Mouse (Mus musculus): ENCODE data around the gene Map3k20. TPM values are rescaled to one million over a fixed set of nuclear protein-coding genes. Genes with fewer than 3 reads are reported as not detected.

The Map3k20 gene
- polyA plus RNA-seq, 1 experiment from 2014 or later, result 6.1 TPM

- Histone ChIP-seq H3K4me1 (ENCODE audit: control insufficient read depth, insufficient read depth, low read length) (no peaks in the 10 kb centered on the region), H3K27ac (ENCODE audit: low read depth, low read length) (no peak overlapping the region), H3K27me3 (ENCODE audit: control insufficient read depth, insufficient read depth, low read length) (no peaks in the 10 kb centered on the region), H3K4me2 (ENCODE audit: low read depth, low read length) (no peak overlapping the region), H3K9ac (replicated peaks; ENCODE audit: low read depth, low read length) (no peak overlapping the region), H3K9me3 (ENCODE audit: control insufficient read depth, low read length) (no peaks in the 10 kb centered on the region), H3K4me3 (ENCODE audit: low read depth, low read length) (no peak overlapping the region), H3K36me3 (ENCODE audit: control insufficient read depth, insufficient read depth, low read length) (no peaks in the 10 kb centered on the region)
- no peak for ATAC-seq (ENCODE audit: low read depth)
- WGBS, result 76% methylated on average over 5 of the region's 5 CpGs
Measured at GRCm38 (mm10) chr2:72308981-72309380, 23.5 kb downstream of the Map3k20 start.

- H3K4me2 ChIP-seq (ENCODE audit: low read depth, low read length), result no peak overlapping the region
- no peak for ATAC-seq (ENCODE audit: low read depth)
- WGBS, result 80% methylated on average over 8 of the region's 8 CpGs
- no peaks in the 10 kb centered on the region for H3K4me1 ChIP-seq (ENCODE audit: control insufficient read depth, insufficient read depth, low read length)
- no peak overlapping the region for H3K27ac ChIP-seq (ENCODE audit: low read depth, low read length)
- no peak overlapping the region for H3K4me3 ChIP-seq (ENCODE audit: low read depth, low read length)
- no peaks in the 10 kb centered on the region for H3K27me3 ChIP-seq (ENCODE audit: control insufficient read depth, insufficient read depth, low read length)
- H3K36me3 ChIP-seq (ENCODE audit: control insufficient read depth, insufficient read depth, low read length), result no peaks in the 10 kb centered on the region
- no peaks in the 10 kb centered on the region for H3K9me3 ChIP-seq (ENCODE audit: control insufficient read depth, low read length)
- no peak overlapping the region for H3K9ac ChIP-seq (replicated peaks; ENCODE audit: low read depth, low read length)
Measured at GRCm38 (mm10) chr2:72311486-72311885, 26.0 kb downstream of the Map3k20 start.

- no peaks in the 10 kb centered on the region for H3K4me1 ChIP-seq (ENCODE audit: control insufficient read depth, insufficient read depth, low read length)
- 86% methylated on average over 11 of the region's 11 CpGs for WGBS
- no peaks in the 10 kb centered on the region for H3K36me3 ChIP-seq (ENCODE audit: control insufficient read depth, insufficient read depth, low read length)
- H3K4me2 ChIP-seq (ENCODE audit: low read depth, low read length), result no peak overlapping the region
- ATAC-seq (ENCODE audit: low read depth), result no peak
- H3K27me3 ChIP-seq (ENCODE audit: control insufficient read depth, insufficient read depth, low read length), result no peaks in the 10 kb centered on the region
- no peaks in the 10 kb centered on the region for H3K9me3 ChIP-seq (ENCODE audit: control insufficient read depth, low read length)
- no peak overlapping the region for H3K4me3 ChIP-seq (ENCODE audit: low read depth, low read length)
- H3K9ac ChIP-seq (replicated peaks; ENCODE audit: low read depth, low read length), result no peak overlapping the region
- H3K27ac ChIP-seq (ENCODE audit: low read depth, low read length), result no peak overlapping the region
Measured at GRCm38 (mm10) chr2:72313312-72313711, 27.9 kb downstream of the Map3k20 start.

- Histone ChIP-seq H3K4me2 (ENCODE audit: low read depth, low read length) (no peak overlapping the region), H3K27me3 (ENCODE audit: control insufficient read depth, insufficient read depth, low read length) (no peaks in the 10 kb centered on the region), H3K4me1 (ENCODE audit: control insufficient read depth, insufficient read depth, low read length) (no peaks in the 10 kb centered on the region), H3K27ac (ENCODE audit: low read depth, low read length) (no peak overlapping the region), H3K9me3 (ENCODE audit: control insufficient read depth, low read length) (no peaks in the 10 kb centered on the region), H3K9ac (replicated peaks; ENCODE audit: low read depth, low read length) (no peak overlapping the region), H3K36me3 (ENCODE audit: control insufficient read depth, insufficient read depth, low read length) (no peaks in the 10 kb centered on the region), H3K4me3 (ENCODE audit: low read depth, low read length) (no peak overlapping the region)
- WGBS, result 62% methylated on average over 4 of the region's 4 CpGs
- no peak for ATAC-seq (ENCODE audit: low read depth)
Measured at GRCm38 (mm10) chr2:72318421-72318820, 33.0 kb downstream of the Map3k20 start.

- no peaks in the 10 kb centered on the region for H3K36me3 ChIP-seq (ENCODE audit: control insufficient read depth, insufficient read depth, low read length)
- no peaks in the 10 kb centered on the region for H3K9me3 ChIP-seq (ENCODE audit: control insufficient read depth, low read length)
- no peak overlapping the region for H3K27ac ChIP-seq (ENCODE audit: low read depth, low read length)
- H3K4me3 ChIP-seq (ENCODE audit: low read depth, low read length), result no peak overlapping the region
- H3K27me3 ChIP-seq (ENCODE audit: control insufficient read depth, insufficient read depth, low read length), result no peaks in the 10 kb centered on the region
- WGBS, result 92% methylated on average over 7 of the region's 7 CpGs
- H3K9ac ChIP-seq (replicated peaks; ENCODE audit: low read depth, low read length), result no peak overlapping the region
- H3K4me2 ChIP-seq (ENCODE audit: low read depth, low read length), result no peak overlapping the region
- no peaks in the 10 kb centered on the region for H3K4me1 ChIP-seq (ENCODE audit: control insufficient read depth, insufficient read depth, low read length)
- ATAC-seq (ENCODE audit: low read depth), result no peak
Measured at GRCm38 (mm10) chr2:72319028-72319798, 33.8 kb downstream of the Map3k20 start.

GRCm38 (mm10) chr2:72320661-72321060 lies 35.2 kb downstream of the Map3k20 start:
- H3K9ac ChIP-seq (replicated peaks; ENCODE audit: low read depth, low read length), result no peak overlapping the region
- H3K4me2 ChIP-seq (ENCODE audit: low read depth, low read length), result no peak overlapping the region
- no peak overlapping the region for H3K27ac ChIP-seq (ENCODE audit: low read depth, low read length)
- H3K9me3 ChIP-seq (ENCODE audit: control insufficient read depth, low read length), result no peaks in the 10 kb centered on the region
- H3K4me3 ChIP-seq (ENCODE audit: low read depth, low read length), result no peak overlapping the region
- no peak for ATAC-seq (ENCODE audit: low read depth)
- WGBS, result 83% methylated on average over 2 of the region's 2 CpGs
- H3K4me1 ChIP-seq (ENCODE audit: control insufficient read depth, insufficient read depth, low read length), result no peaks in the 10 kb centered on the region
- H3K36me3 ChIP-seq (ENCODE audit: control insufficient read depth, insufficient read depth, low read length), result no peaks in the 10 kb centered on the region
- no peaks in the 10 kb centered on the region for H3K27me3 ChIP-seq (ENCODE audit: control insufficient read depth, insufficient read depth, low read length)

GRCm38 (mm10) chr2:72321591-72321990 lies 36.2 kb downstream of the Map3k20 start:
- Histone ChIP-seq H3K36me3 (ENCODE audit: control insufficient read depth, insufficient read depth, low read length) (no peaks in the 10 kb centered on the region), H3K4me1 (ENCODE audit: control insufficient read depth, insufficient read depth, low read length) (no peaks in the 10 kb centered on the region), H3K4me2 (ENCODE audit: low read depth, low read length) (no peak overlapping the region), H3K27ac (ENCODE audit: low read depth, low read length) (no peak overlapping the region), H3K9me3 (ENCODE audit: control insufficient read depth, low read length) (no peaks in the 10 kb centered on the region), H3K9ac (replicated peaks; ENCODE audit: low read depth, low read length) (no peak overlapping the region), H3K27me3 (ENCODE audit: control insufficient read depth, insufficient read depth, low read length) (no peaks in the 10 kb centered on the region), H3K4me3 (ENCODE audit: low read depth, low read length) (no peak overlapping the region)
- 74% methylated on average over 5 of the region's 5 CpGs for WGBS
- no peak for ATAC-seq (ENCODE audit: low read depth)

GRCm38 (mm10) chr2:72322681-72323353 lies 37.4 kb downstream of the Map3k20 start:
- no peak for ATAC-seq (ENCODE audit: low read depth)
- H3K4me2 ChIP-seq (ENCODE audit: low read depth, low read length), result no peak overlapping the region
- H3K9me3 ChIP-seq (ENCODE audit: control insufficient read depth, low read length), result no peaks in the 10 kb centered on the region
- no peaks in the 10 kb centered on the region for H3K36me3 ChIP-seq (ENCODE audit: control insufficient read depth, insufficient read depth, low read length)
- H3K9ac ChIP-seq (replicated peaks; ENCODE audit: low read depth, low read length), result no peak overlapping the region
- no peak overlapping the region for H3K4me3 ChIP-seq (ENCODE audit: low read depth, low read length)
- H3K27ac ChIP-seq (ENCODE audit: low read depth, low read length), result no peak overlapping the region
- 53% methylated on average over 11 of the region's 11 CpGs for WGBS
- peaks cover 4% of the 10 kb centered on the region; the same call in 1 of the 2 replicates for H3K4me1 ChIP-seq (ENCODE audit: control insufficient read depth, insufficient read depth, low read length)
- no peaks in the 10 kb centered on the region for H3K27me3 ChIP-seq (ENCODE audit: control insufficient read depth, insufficient read depth, low read length)

GRCm38 (mm10) chr2:72324436-72324835 lies 39.0 kb downstream of the Map3k20 start:
- 57% methylated on average over 12 of the region's 12 CpGs for WGBS
- H3K27me3 ChIP-seq (ENCODE audit: control insufficient read depth, insufficient read depth, low read length), result no peaks in the 10 kb centered on the region
- no peak overlapping the region for H3K4me2 ChIP-seq (ENCODE audit: low read depth, low read length)
- no peaks in the 10 kb centered on the region for H3K9me3 ChIP-seq (ENCODE audit: control insufficient read depth, low read length)
- no peak overlapping the region for H3K4me3 ChIP-seq (ENCODE audit: low read depth, low read length)
- H3K4me1 ChIP-seq (ENCODE audit: control insufficient read depth, insufficient read depth, low read length), result peaks cover 4% of the 10 kb centered on the region; the same call in 1 of the 2 replicates
- no peak for ATAC-seq (ENCODE audit: low read depth)
- H3K9ac ChIP-seq (replicated peaks; ENCODE audit: low read depth, low read length), result no peak overlapping the region
- H3K36me3 ChIP-seq (ENCODE audit: control insufficient read depth, insufficient read depth, low read length), result no peaks in the 10 kb centered on the region
- no peak overlapping the region for H3K27ac ChIP-seq (ENCODE audit: low read depth, low read length)
